Mouse (Mus musculus): ENCODE data around the gene Cyp2c23.

GRCm38 (mm10) chr19:44049282-44049681, 20.3 kb upstream of the Cyp2c23 start:
- TF ChIP-seq GATA1 (IDR thresholded peaks at IDR 0.05; ENCODE audit: borderline replicate concordance, low read length) (no peak), FLI1 (IDR thresholded peaks at IDR 0.05; ENCODE audit: low read length) (no peak)

Measured in megakaryocyte, embryonic 14.5 days (primary cell).